Mouse (Mus musculus): ENCODE data around the gene Ankrd33b.
A peak's percentile ranks its signal among the peaks of the same experiment; 100 is the strongest.

The Ankrd33b gene

GRCm38 (mm10) chr15:31265404-31265803, 102.1 kb downstream of the Ankrd33b start:
- DNase-seq (ENCODE audit: low read depth, low spot score): no peak

- peak; percentile 85 for DNase-seq (ENCODE audit: low read depth, low spot score)
These were observed 102.7 kb downstream of the Ankrd33b start for GRCm38 (mm10) chr15:31264827-31265226.

GRCm38 (mm10) chr15:31262361-31262760, 105.2 kb downstream of the Ankrd33b start:
- DNase-seq (ENCODE audit: low read depth, low spot score): no peak

- DNase-seq (ENCODE audit: low read depth, low spot score): no peak
These were observed 106.4 kb downstream of the Ankrd33b start for GRCm38 (mm10) chr15:31261094-31261493.

DNA sequence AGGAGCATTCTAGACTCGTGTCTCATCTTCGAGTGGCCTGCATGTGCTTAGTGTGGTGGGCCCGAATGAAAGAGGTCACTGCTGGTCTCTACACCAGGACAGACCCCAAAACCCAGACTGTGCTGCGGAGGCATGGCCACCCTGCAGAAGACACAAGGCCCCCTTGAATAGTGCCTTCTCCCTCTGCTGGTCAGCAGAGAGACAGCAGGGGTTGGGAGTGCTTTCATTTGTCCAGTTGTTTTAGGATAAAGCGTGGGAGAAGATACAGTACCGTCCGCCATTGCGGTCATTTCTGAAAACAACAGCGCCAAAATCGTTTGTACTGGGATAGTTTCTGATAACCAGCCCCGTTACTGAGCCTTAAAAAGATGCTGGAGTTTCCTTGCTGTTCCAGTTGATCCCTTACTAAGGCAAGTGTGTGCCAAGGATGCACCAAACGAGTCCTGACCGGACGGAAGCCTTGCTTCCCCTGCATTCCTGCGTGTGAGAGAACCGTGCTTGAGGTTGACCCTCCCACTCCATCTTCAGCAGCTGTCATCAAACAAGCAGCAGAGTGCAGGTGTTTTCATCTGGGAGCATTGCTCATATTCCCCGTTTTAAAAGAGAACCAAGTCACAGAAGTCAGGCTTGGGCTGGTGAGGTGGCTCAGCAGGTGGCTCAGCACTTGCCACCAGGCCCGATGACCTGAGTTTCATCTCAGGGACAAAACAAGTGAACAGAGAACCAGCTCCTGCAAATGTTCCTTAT, 108.7 kb downstream of the Ankrd33b start:
- DNase-seq (ENCODE audit: low read depth, low spot score): no peak

- peak; percentile 52 for DNase-seq (ENCODE audit: low read depth, low spot score)
These were observed 109.4 kb downstream of the Ankrd33b start for GRCm38 (mm10) chr15:31258029-31258692.

GRCm38 (mm10) chr15:31257329-31257728, 110.2 kb downstream of the Ankrd33b start:
- no peak for DNase-seq (ENCODE audit: low read depth, low spot score)

DNA sequence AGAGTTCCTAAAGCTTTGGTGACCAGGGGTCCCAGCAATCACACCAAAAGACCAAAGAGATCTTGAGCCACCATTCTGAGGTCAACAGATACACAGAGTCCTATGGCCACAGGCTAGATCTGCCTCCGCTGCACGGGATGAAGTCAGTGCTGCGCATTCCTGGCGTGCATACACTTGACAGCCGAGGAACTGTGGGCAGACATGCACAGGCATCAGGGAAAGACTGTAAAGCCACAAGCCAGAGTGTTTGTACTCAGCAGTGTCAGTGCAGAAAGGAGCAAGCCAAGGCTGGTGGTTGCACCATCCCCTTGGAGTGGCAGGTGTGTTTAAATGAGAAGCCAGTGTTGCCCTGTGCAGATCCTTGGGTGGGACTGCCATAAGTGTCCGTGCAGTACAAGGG, 111.8 kb downstream of the Ankrd33b start:
- no peak for DNase-seq (ENCODE audit: low read depth, low spot score)

DNA sequence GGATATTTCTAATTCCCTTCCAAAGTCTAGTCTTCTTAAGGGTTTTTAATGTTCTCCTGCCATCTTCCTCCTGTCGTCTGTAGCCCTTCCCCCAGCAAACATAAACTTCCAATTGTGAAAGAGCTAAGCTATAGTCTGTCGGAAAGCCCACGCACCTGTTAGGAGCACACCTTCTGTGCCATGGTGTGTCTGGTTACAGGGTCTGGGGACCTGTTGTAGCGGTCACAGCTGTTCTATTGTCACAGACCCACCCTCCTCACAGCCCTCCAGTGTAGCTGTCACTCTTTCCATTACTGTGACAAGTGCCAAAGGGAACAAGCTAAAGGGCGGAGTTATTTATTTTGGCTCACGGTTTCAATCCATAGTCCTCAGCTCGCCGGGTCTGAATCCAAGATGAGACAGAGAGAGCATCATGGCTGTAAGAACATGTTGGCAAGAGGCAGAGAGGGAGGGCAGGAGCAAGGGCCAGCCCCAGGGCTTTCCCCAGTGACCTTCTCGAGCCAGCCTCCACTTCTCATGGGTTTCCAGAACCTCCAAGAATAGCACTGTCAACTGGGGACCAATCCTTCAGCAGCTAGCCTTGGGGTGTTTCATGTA, 112.5 kb downstream of the Ankrd33b start:
- DNase-seq (ENCODE audit: low read depth, low spot score): no peak

DNA sequence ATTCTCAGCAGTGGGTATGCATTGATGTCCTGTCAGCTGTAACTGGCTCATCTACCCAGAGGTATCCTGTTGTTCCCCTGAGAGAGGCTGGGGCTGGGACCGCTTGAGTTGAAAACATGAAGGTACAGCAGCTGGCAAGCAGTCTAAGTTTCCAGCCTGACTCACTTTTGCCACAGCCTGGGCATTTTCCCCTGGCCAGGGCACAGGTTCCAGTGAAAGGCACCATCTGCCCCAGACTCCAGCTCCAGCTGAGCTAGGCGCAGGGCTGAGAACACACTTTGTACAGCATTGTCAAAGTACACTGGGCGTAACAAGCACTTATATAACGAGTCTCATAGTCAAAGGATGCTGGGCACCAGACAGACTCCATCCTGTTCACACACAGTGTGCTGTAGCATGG, 113.6 kb downstream of the Ankrd33b start:
- DNase-seq (ENCODE audit: low read depth, low spot score): no peak

DNA sequence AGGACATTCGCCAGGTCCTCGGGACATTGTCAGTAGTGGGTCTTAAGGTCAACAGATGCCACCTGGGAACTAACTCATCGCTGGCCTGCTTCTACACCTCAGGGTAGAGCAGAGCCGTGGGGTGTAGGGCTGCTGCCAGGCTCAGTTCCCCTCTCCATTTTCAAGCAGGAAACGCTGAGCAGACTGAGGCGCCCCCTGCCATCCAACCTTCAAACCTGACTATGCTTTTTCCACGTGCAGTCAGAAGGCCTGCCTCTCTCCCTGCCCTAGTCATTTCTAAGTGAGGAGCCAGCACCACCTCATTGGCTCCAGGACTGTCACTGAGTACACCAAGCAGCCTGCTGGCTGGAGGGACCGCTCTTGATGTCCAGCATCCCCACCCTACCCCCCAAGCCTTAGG, 114.1 kb downstream of the Ankrd33b start:
- no peak for DNase-seq (ENCODE audit: low read depth, low spot score)

DNA sequence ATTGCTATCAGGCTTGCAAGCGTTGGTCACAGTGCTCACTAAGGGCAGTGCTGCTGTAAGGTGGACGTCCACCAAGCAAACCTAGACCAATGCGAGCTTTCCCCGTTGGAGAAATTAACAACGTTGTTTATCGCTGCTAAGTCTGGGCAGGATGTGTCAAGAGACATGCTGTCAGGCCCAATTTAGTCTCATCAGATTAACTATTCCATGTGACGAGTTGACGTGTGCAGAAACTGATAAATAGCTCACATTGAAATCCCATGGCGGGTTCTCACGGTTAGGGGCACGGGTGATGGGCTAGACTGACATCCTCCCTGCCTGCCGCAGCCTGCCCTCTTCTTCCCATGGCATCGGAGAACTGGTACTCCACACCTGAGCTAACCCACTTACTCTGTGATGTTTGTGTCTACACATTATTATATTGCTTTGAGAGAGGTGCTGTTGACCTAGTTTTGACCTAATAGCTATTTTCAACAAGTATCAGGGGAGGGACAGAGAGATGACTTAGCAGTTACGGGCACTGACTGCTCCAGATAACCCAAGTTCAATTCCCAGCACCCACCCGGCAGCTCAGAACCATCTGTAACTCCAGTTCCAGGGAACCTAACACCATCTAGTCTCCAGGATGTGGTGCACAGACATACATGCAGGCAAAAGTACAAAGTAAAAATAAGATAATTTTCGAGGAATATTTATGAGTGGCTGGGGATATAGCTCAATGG, 114.8 kb downstream of the Ankrd33b start:
- no peak for DNase-seq (ENCODE audit: low read depth, low spot score)

- DNase-seq (ENCODE audit: low read depth, low spot score): no peak
These were observed 116.3 kb downstream of the Ankrd33b start for GRCm38 (mm10) chr15:31251189-31251588.

DNA sequence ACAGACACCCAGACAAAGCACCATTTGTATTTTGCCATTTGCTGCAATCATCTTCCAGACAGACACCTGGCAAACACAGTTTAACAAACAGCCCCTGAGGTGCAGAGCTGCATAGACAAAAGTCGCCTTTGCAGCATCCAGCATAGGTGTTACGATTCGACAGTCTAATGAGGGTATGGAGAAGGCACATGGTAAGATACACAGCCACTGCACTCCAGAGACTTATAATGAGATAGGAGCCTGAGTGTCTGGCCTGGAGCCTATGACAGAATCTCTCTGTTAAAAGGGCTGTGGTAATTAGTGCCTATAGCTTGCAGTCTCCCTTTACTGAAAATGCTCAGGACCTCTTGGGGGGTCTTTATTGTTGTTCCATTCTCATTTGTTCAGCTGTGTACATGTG, 116.8 kb downstream of the Ankrd33b start:
- no peak for DNase-seq (ENCODE audit: low read depth, low spot score)

DNA sequence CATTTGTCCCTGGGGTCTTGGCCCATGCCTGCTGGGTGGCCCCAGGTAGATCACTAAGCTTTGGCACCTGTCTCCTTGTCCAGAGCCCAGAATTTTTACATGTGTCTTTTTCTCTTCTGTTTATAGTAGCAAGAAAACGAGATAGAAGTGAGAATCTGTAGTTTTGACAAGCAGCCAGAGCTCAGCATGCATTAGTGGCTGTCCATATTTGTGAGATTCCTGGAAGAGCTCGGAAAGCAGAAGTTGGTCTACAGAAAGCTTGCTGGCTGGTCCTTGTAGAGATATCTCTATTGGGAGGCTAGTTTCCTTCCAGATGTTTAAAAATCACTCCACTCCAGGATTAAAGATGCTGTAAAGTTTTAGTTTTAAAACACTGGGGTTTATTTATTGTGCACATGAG, 117.5 kb downstream of the Ankrd33b start:
- DNase-seq (ENCODE audit: low read depth, low spot score): no peak

DNA sequence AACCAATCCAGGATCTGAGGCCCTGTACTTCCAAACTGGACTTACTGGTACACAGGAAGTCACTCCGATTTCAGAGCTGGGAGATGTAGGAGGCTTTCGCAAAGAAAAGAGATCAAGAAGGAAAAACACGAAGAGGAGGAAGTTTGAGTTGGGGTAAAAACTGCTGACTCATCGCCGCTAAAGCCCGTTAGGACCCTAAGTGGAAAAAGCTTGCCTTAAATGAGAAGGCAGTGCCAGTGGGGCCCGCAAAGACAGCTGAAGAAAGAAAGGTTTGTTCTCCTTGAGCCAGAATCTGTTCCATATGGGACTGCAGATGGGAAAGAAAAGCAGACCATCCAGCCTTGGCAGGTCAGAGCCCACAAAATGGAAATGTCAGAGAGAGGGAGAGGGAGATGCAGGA, 118.6 kb downstream of the Ankrd33b start:
- DNase-seq (ENCODE audit: low read depth, low spot score): peak; percentile 58

DNA sequence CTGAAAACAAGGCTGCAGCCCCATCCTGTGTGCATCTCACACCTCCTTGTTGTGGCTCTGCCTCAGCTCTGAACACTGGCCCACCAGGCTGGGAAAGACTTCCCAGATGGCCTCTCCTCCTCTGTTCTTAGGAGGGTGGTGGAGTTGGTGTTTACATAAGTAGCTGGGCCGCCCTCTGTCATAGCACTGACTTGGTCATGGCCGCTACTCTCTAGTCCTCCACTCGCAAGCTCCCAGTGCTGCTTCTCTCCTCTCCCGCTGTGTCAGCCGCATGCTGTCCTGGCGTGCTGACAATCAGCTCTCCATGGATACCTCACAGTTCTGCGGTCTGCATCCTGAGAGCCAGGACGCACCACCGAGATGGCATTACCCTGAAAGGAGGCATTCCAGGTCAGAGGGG, 120.5 kb downstream of the Ankrd33b start:
- DNase-seq (ENCODE audit: low read depth, low spot score): no peak

- no peak for DNase-seq (ENCODE audit: low read depth, low spot score)
These were observed 121.6 kb downstream of the Ankrd33b start for GRCm38 (mm10) chr15:31245934-31246333.

DNA sequence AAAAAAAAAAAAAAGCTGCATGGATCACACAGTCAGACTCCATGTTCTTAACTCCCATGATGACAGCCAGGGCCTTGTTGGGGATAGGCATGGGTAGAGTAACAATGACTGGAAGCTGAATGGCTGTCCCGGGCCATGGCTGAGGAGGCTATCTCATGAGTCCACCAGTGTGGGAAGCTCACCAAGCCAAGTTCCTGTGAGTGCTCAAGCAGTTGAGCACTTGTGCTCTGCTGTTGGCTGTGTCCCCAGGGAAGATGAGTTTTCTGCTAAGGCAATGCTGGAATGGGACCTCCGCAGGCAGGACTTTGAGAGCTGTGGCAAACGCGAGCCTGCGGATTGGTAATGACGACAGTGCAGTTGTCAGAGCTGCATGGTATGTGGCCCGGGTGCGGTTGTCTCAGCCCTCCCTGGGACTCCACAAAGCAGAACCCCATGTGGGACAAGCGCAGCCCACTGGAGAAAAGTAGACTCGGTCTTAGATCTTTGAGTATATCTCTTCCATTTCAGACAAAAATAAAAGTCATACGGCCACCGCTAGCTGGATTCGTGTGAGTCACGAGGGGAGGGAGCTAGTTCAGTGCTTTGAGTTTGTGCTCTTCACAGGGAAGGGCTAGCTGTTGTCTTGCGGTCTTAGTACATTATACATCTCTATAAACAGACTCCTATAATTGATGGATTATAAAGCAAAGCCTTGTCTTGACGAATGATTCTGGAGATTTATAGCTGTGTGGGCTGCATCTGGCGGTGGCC, 122.7 kb downstream of the Ankrd33b start:
- DNase-seq (ENCODE audit: low read depth, low spot score): no peak

- no peak for DNase-seq (ENCODE audit: low read depth, low spot score)
These were observed 124.3 kb downstream of the Ankrd33b start for GRCm38 (mm10) chr15:31243260-31243659.
